Mouse (Mus musculus): ENCODE measurements at regions not wholly inside any gene's neighbourhood (a gene's known extent, or its start where the extent isn't known, plus 50 kb on each side); places are given as distances from the start of the nearest gene placed in this dataset.

- CTCF ChIA-PET: no interaction called here
These were observed 85.4 kb downstream of the Atp23 start for GRCm38 (mm10) chr10:126815730-126816129.

GRCm38 (mm10) chr10:126814968-126815367, 86.2 kb downstream of the Atp23 start:
- CTCF ChIA-PET: interaction anchor here (0.7 kb wide), 1 partner anchor 21 kb away, joined by 3 read pairs; no protein-coding TSS in a partner anchor

- CTCF ChIA-PET: interaction anchor here (0.7 kb wide), 1 partner anchor 238 kb away, joined by 3 read pairs; no protein-coding TSS in a partner anchor
These were observed 88.0 kb downstream of the Atp23 start for GRCm38 (mm10) chr10:126813051-126813593.

GRCm38 (mm10) chr10:126812243-126812755, 88.9 kb downstream of the Atp23 start:
- CTCF ChIA-PET: no interaction called here

- CTCF ChIA-PET: no interaction called here
These were observed 90.6 kb downstream of the Atp23 start for GRCm38 (mm10) chr10:126810346-126811095.

GRCm38 (mm10) chr10:126809587-126809986, 91.6 kb downstream of the Atp23 start:
- CTCF ChIA-PET: no interaction called here

- CTCF ChIA-PET: no interaction called here
These were observed 94.3 kb downstream of the Atp23 start for GRCm38 (mm10) chr10:126806881-126807280.

GRCm38 (mm10) chr10:126802732-126803131, 98.4 kb downstream of the Atp23 start:
- CTCF ChIA-PET: no interaction called here

GRCm38 (mm10) chr10:126799393-126799792, 101.8 kb downstream of the Atp23 start:
- CTCF ChIA-PET: no interaction called here

- CTCF ChIA-PET: no interaction called here
These were observed 108.0 kb downstream of the Atp23 start for GRCm38 (mm10) chr10:126793136-126793535.

GRCm38 (mm10) chr10:126792371-126792835, 108.8 kb downstream of the Atp23 start:
- CTCF ChIA-PET: no interaction called here

GRCm38 (mm10) chr10:126788277-126788676, 112.9 kb downstream of the Atp23 start:
- CTCF ChIA-PET: interaction anchor here (0.7 kb wide), 1 partner anchor 118 kb away, joined by 10 read pairs; no protein-coding TSS in a partner anchor

- CTCF ChIA-PET: no interaction called here
These were observed 118.0 kb downstream of the Atp23 start for GRCm38 (mm10) chr10:126783161-126783560.

GRCm38 (mm10) chr10:126776603-126777002, 124.6 kb downstream of the Atp23 start:
- CTCF ChIA-PET: no interaction called here

GRCm38 (mm10) chr10:126775946-126776345, 125.2 kb downstream of the Atp23 start:
- CTCF ChIA-PET: no interaction called here

- CTCF ChIA-PET: no interaction called here
These were observed 130.6 kb downstream of the Atp23 start for GRCm38 (mm10) chr10:126770446-126771020.

- CTCF ChIA-PET: no interaction called here
These were observed 135.5 kb downstream of the Atp23 start for GRCm38 (mm10) chr10:126765648-126766047.

GRCm38 (mm10) chr10:126764740-126765139, 136.4 kb downstream of the Atp23 start:
- CTCF ChIA-PET: no interaction called here

- CTCF ChIA-PET: no interaction called here
These were observed 137.2 kb downstream of the Atp23 start for GRCm38 (mm10) chr10:126763976-126764375.

- CTCF ChIA-PET: no interaction called here
These were observed 142.5 kb downstream of the Atp23 start for GRCm38 (mm10) chr10:126758682-126759081.

GRCm38 (mm10) chr10:126753201-126753600, 148.0 kb downstream of the Atp23 start:
- CTCF ChIA-PET: no interaction called here

- CTCF ChIA-PET: no interaction called here
These were observed 148.5 kb downstream of the Atp23 start for GRCm38 (mm10) chr10:126752699-126753098.
